Mouse (Mus musculus) G1E (cell line): Measurements from ENCODE around the gene Maml2. TPM values are rescaled to one million over a fixed set of nuclear protein-coding genes. Genes with fewer than 3 reads are reported as not detected.

Experiments
- ATAC-seq: 2 replicates; pipeline ENCODE4 v1.8.0; 2016; ENCODE audit warnings: mild to moderate bottlenecking; ENCODE audit not compliant: insufficient number of reproducible peaks, poor library complexity, low FRiP score, severe bottlenecking; ENCODE audit errors: extremely low read depth
- DNase-seq: peaks from one replicate; pipeline ENCODE4 v3.0.0; 2012; ENCODE audit warnings: low spot score
- H3K27me3 ChIP-seq: 2 replicates; pipeline ENCODE4 v1.6.1; 2012; ENCODE audit warnings: mild to moderate bottlenecking, low read length, inconsistent platforms; ENCODE audit not compliant: insufficient read depth
- H3K36me3 ChIP-seq: replicated peaks from 2 replicates; pipeline ENCODE3; 2012; ENCODE audit warnings: mild to moderate bottlenecking, inconsistent platforms
- H3K4me1 ChIP-seq: 2 replicates; pipeline ENCODE4 v1.6.1; 2012; ENCODE audit warnings: low read depth, low read length, inconsistent platforms, mixed read lengths; ENCODE audit not compliant: insufficient read depth
- H3K4me3 ChIP-seq: 2 replicates; pipeline ENCODE4 v1.5.1; 2012; ENCODE audit warnings: low read depth, mild to moderate bottlenecking, inconsistent platforms, low read length, moderate library complexity, mixed read lengths
- H3K9me3 ChIP-seq: replicated peaks from 2 replicates; pipeline ENCODE4 v1.6.1; 2012; ENCODE audit warnings: inconsistent platforms
- CTCF ChIP-seq: IDR thresholded peaks from 2 replicates; pipeline ENCODE4 v1.5.1; 2012; ENCODE audit warnings: low read depth, low read length, inconsistent platforms, mixed read lengths
- GATA1 ChIP-seq: IDR thresholded peaks from 2 replicates; pipeline ENCODE4 v1.6.1; 2012; ENCODE audit warnings: borderline replicate concordance, low read length, inconsistent platforms, mixed read lengths
- GATA2 ChIP-seq: IDR thresholded peaks from 2 replicates; pipeline ENCODE4 v1.6.1; 2012; ENCODE audit warnings: low read depth, low read length, inconsistent platforms, borderline replicate concordance
- POLR2AphosphoS5 ChIP-seq: IDR thresholded peaks from 2 replicates; pipeline ENCODE4 v1.6.1; 2012; ENCODE audit warnings: low read depth, low read length, inconsistent platforms; ENCODE audit not compliant: insufficient replicate concordance
- TAL1 ChIP-seq: conservative IDR thresholded peaks from 2 replicates; pipeline ENCODE4 v1.6.1; 2012; ENCODE audit warnings: low read depth, low read length, inconsistent platforms, mixed read lengths
- polyA plus RNA-seq: library from polyadenylated mRNA; stranded (reverse); fragments of >175 nt; gene quantifications from 2 replicates; pipeline ENCODE4 v1.2.3, GENCODE M21; 2012
- total RNA-seq, 2 experiments: library from RNA; stranded (forward) in 1 of 2; stranded (reverse) in 1 of 2; fragments of 200-1000 nt in 1 of 2; fragments of >200 nt in 1 of 2; fragmentation: Nextera tagmentation in 1 of 2; gene quantifications; 2 replicates each; pipeline ENCODE4 v1.2.3; 2014 to 2017

Gene Maml2
- total and polyA plus RNA-seq, 3 experiments = 0.25 to 5.4 (median 1.3) TPM

GRCm38 (mm10) chr9:13584435-13584834, 286.7 kb downstream of the Maml2 start:
- ATAC-seq (no peak), DNase-seq (no peak)
- Histone ChIP-seq H3K4me3 (no peak overlapping the region), H3K4me1 (peaks cover 22% of the 10 kb centered on the region), H3K36me3 (no peaks in the 10 kb centered on the region), H3K27me3 (no peaks in the 10 kb centered on the region; the same call in 1 of the 2 replicates), H3K9me3 (no peaks in the 10 kb centered on the region)
- TF ChIP-seq GATA1 (no peak), POLR2AphosphoS5 (no peak), CTCF (no peak), TAL1 (no peak), GATA2 (no peak)

- Histone ChIP-seq H3K27me3 (peaks cover 1% of the 10 kb centered on the region; the same call in 1 of the 2 replicates), H3K4me1 (peaks cover 22% of the 10 kb centered on the region), H3K4me3 (no peak overlapping the region), H3K36me3 (no peaks in the 10 kb centered on the region), H3K9me3 (no peaks in the 10 kb centered on the region)
- DNase-seq (peak; percentile 20), ATAC-seq (peak; percentile 63)
- TF ChIP-seq GATA2 = no peak
- TF ChIP-seq CTCF = no peak
- no peak for TF ChIP-seq POLR2AphosphoS5
- no peak for TF ChIP-seq TAL1
- no peak for TF ChIP-seq GATA1
Measured at GRCm38 (mm10) chr9:13587085-13587933, 289.6 kb downstream of the Maml2 start.

GRCm38 (mm10) chr9:13588786-13589185, 291.0 kb downstream of the Maml2 start:
- no peaks in the 10 kb centered on the region for H3K9me3 ChIP-seq
- no peaks in the 10 kb centered on the region for H3K36me3 ChIP-seq
- no peak for TF ChIP-seq TAL1
- no peak for TF ChIP-seq POLR2AphosphoS5
- no peak for TF ChIP-seq CTCF
- no peak for TF ChIP-seq GATA1
- no peak for TF ChIP-seq GATA2
- ATAC-seq (no peak), DNase-seq (no peak)
- peaks cover 7% of the 10 kb centered on the region for H3K27me3 ChIP-seq
- no peak overlapping the region for H3K4me3 ChIP-seq
- H3K4me1 ChIP-seq = peaks cover 17% of the 10 kb centered on the region

GRCm38 (mm10) chr9:13592701-13593100, 294.9 kb downstream of the Maml2 start:
- H3K27me3 ChIP-seq = peaks cover 7% of the 10 kb centered on the region
- ATAC-seq = no peak
- TF ChIP-seq GATA2 (no peak), CTCF (no peak), GATA1 (no peak), POLR2AphosphoS5 (no peak), TAL1 (no peak)
- no peak for DNase-seq
- H3K36me3 ChIP-seq = no peaks in the 10 kb centered on the region
- H3K4me1 ChIP-seq = peaks cover 14% of the 10 kb centered on the region
- no peak overlapping the region for H3K4me3 ChIP-seq
- H3K9me3 ChIP-seq = no peaks in the 10 kb centered on the region

- TF ChIP-seq CTCF (no peak), TAL1 (no peak), GATA1 (no peak), GATA2 (no peak), POLR2AphosphoS5 (no peak)
- ATAC-seq = no peak
- no peak overlapping the region for H3K4me3 ChIP-seq
- DNase-seq = no peak
- peaks cover 3% of the 10 kb centered on the region for H3K27me3 ChIP-seq
- H3K36me3 ChIP-seq = no peaks in the 10 kb centered on the region
- H3K4me1 ChIP-seq = peaks cover 30% of the 10 kb centered on the region
- H3K9me3 ChIP-seq = no peaks in the 10 kb centered on the region
Measured at GRCm38 (mm10) chr9:13597736-13598135, 300.0 kb downstream of the Maml2 start.

- peaks cover 30% of the 10 kb centered on the region for H3K4me1 ChIP-seq
- no peak overlapping the region for H3K4me3 ChIP-seq
- no peaks in the 10 kb centered on the region for H3K36me3 ChIP-seq
- TF ChIP-seq GATA1 (no peak), TAL1 (peak; percentile 34; the same call in 1 of the 2 replicates)
- H3K27me3 ChIP-seq = peaks cover 2% of the 10 kb centered on the region
- DNase-seq (no peak), ATAC-seq (peak; percentile 18; the same call in 1 of the 2 replicates)
- H3K9me3 ChIP-seq = no peaks in the 10 kb centered on the region
Measured at GRCm38 (mm10) chr9:13598596-13599333, 301.0 kb downstream of the Maml2 start.
